Mouse (Mus musculus): ENCODE measurements around the gene Stk32b.

DNA sequence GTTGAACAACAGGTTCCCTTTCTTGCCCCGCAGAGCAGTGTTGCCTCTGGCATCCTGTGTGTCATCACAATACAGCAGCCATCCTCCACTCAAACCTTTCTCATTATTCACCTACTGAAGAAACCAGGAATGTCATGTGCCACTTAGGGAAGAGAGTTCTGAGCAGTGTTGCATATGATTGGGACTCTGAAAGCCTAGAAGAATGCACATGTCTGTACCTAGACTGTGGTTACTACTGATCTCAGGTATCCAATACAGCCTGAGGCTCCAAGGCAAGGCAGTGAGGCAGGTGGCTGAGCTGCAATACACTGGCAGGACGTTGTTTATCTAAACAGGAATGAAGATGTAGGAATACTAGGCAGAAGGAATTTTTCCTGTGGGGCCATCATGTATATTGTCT is 204.5 kb downstream of the Stk32b start:
- TF ChIP-seq CTCF (IDR thresholded peaks at IDR 0.05; ENCODE audit: borderline replicate concordance, insufficient read depth, low read length) (no peak), POLR2A (IDR thresholded peaks at IDR 0.05; ENCODE audit: low read depth, low read length) (no peak)
